Mouse (Mus musculus): Measurements from ENCODE around the gene Micall1. TPM values are rescaled to one million over a fixed set of nuclear protein-coding genes. Genes with fewer than 3 reads are reported as not detected.
A peak's percentile ranks its signal among the peaks of the same experiment; 100 is the strongest.

Gene Micall1
- polyA plus RNA-seq, 1 experiment, result 23.8 TPM

DNA sequence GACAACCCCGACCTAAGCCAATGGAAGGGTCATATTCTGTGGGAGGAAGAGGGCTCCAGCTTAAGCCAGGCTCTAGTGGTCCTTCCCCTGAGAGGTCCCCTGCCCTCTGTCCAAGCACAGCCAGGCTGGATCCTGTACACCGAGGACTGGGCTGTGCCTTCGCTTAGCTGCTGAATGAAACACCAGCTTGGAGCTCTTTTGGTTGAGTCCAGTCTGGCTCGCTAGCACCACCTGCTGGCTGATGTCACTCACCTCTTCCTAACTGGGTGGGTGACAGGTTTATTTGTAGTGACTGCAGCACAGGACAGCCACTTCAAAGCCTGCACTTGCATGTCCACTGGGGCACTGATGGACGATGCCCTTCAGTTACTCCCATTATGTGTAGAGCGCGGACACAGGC, 39.8 kb downstream of the Micall1 start:
- H3K36me3 ChIP-seq (ENCODE audit: control insufficient read depth, insufficient read depth, low read length), result peaks cover 50% of the 10 kb centered on the region
- no peak overlapping the region for H3K27ac ChIP-seq (ENCODE audit: insufficient read depth, low read depth, low read length)
- H3K27me3 ChIP-seq (ENCODE audit: control insufficient read depth, insufficient read depth, low read length), result no peaks in the 10 kb centered on the region
- TF ChIP-seq POLR2A (IDR thresholded peaks at IDR 0.05; ENCODE audit: low read depth, low read length), result no peak
- TF ChIP-seq CTCF (IDR thresholded peaks at IDR 0.05; ENCODE audit: extremely low read depth, insufficient read length, insufficient replicate concordance, low read depth, low read length), result peak; percentile 89; the same call in 1 of the 2 replicates
- 50% methylated on average over 7 of the region's 7 CpGs for WGBS
- no peak overlapping the region for H3K4me3 ChIP-seq (ENCODE audit: low read depth, low read length)
- no peaks in the 10 kb centered on the region for H3K4me1 ChIP-seq (ENCODE audit: control insufficient read depth, insufficient read depth, insufficient read length, low read length)

DNA sequence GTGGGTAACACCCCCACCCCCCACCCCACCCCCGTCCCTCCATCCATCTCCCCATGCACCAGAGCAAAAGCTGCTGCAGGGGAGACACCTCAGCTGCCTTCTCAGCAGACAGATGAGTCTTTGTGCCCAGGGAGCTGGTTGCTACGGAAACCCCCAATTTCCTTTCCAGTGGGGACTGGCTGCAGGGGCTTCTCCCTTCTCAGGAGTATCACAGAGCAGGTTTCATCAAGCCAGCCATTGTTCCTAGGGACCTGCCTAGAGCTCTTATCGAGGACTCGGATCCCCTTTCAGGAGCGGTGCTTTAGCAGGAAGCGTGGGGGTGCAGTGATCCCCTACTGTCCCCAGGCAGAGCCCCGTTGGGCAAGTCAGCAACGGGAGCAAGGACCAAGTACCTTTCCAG, 43.2 kb downstream of the Micall1 start:
- TF ChIP-seq CTCF (IDR thresholded peaks at IDR 0.05; ENCODE audit: extremely low read depth, insufficient read length, insufficient replicate concordance, low read depth, low read length), result no peak
- TF ChIP-seq POLR2A (IDR thresholded peaks at IDR 0.05; ENCODE audit: low read depth, low read length), result no peak
- Histone ChIP-seq H3K36me3 (ENCODE audit: control insufficient read depth, insufficient read depth, low read length) (peaks cover 33% of the 10 kb centered on the region), H3K4me3 (ENCODE audit: low read depth, low read length) (no peak overlapping the region), H3K27me3 (ENCODE audit: control insufficient read depth, insufficient read depth, low read length) (no peaks in the 10 kb centered on the region), H3K4me1 (ENCODE audit: control insufficient read depth, insufficient read depth, insufficient read length, low read length) (no peaks in the 10 kb centered on the region), H3K27ac (ENCODE audit: insufficient read depth, low read depth, low read length) (no peak overlapping the region)
- 89% methylated on average over 8 of the region's 8 CpGs for WGBS

DNA sequence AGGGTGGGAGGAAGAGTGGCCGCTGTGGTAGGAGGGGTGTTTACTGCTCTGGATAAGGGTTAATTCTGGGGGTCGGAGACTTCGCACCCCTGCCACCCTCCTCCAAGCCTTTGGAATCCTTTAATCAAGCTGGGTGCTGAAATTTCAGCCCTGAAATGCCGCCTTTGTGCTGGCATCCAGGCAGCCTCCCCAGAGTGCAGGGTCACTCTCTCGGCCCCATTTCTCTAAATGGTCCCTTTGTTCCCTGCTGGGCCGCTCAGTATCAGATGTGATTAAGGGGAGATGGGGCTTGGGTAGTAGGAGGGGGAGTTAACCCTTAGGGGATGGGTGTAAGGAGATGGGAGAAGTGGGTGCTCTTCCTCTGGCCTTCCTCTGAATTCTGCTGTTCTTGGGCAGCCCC, 44.0 kb downstream of the Micall1 start:
- WGBS, result 74% methylated on average over 6 of the region's 6 CpGs
- Histone ChIP-seq H3K27me3 (ENCODE audit: control insufficient read depth, insufficient read depth, low read length) (no peaks in the 10 kb centered on the region), H3K4me3 (ENCODE audit: low read depth, low read length) (no peak overlapping the region), H3K4me1 (ENCODE audit: control insufficient read depth, insufficient read depth, insufficient read length, low read length) (no peaks in the 10 kb centered on the region), H3K36me3 (ENCODE audit: control insufficient read depth, insufficient read depth, low read length) (peaks cover 25% of the 10 kb centered on the region), H3K27ac (ENCODE audit: insufficient read depth, low read depth, low read length) (no peak overlapping the region)
- TF ChIP-seq POLR2A (IDR thresholded peaks at IDR 0.05; ENCODE audit: low read depth, low read length) (no peak), CTCF (IDR thresholded peaks at IDR 0.05; ENCODE audit: extremely low read depth, insufficient read length, insufficient replicate concordance, low read depth, low read length) (no peak)

DNA sequence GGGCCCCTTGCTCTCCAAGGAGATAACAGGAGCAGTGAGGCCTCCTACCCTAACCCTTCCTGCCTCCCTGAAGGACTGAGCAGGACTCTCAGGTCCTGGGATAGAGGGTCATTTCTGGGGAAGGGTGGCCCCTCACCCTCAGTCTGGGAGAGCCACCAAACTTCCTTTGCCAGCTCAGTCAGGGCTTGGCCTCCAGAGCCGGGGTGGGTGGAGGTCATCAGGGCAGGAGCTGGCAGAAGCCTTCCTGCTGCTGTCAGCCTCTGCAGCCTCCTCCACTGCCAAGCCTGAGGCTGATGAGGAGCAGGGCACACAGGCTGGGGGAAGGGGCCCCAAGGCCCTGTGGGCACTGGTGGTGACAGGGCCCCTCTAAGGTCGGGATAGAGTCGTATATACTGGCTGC, 46.9 kb downstream of the Micall1 start:
- no peak overlapping the region for H3K27ac ChIP-seq (ENCODE audit: insufficient read depth, low read depth, low read length)
- no peak overlapping the region for H3K4me3 ChIP-seq (ENCODE audit: low read depth, low read length)
- H3K36me3 ChIP-seq (ENCODE audit: control insufficient read depth, insufficient read depth, low read length), result peaks cover 18% of the 10 kb centered on the region
- no peak for TF ChIP-seq POLR2A (IDR thresholded peaks at IDR 0.05; ENCODE audit: low read depth, low read length)
- TF ChIP-seq CTCF (IDR thresholded peaks at IDR 0.05; ENCODE audit: extremely low read depth, insufficient read length, insufficient replicate concordance, low read depth, low read length), result no peak
- 12% methylated on average over 3 of the region's 3 CpGs for WGBS
- H3K4me1 ChIP-seq (ENCODE audit: control insufficient read depth, insufficient read depth, insufficient read length, low read length), result no peaks in the 10 kb centered on the region
- H3K27me3 ChIP-seq (ENCODE audit: control insufficient read depth, insufficient read depth, low read length), result 0 out of 2 replicates have a peak, but pooled peaks cover 1% of the 10 kb centered on the region

DNA sequence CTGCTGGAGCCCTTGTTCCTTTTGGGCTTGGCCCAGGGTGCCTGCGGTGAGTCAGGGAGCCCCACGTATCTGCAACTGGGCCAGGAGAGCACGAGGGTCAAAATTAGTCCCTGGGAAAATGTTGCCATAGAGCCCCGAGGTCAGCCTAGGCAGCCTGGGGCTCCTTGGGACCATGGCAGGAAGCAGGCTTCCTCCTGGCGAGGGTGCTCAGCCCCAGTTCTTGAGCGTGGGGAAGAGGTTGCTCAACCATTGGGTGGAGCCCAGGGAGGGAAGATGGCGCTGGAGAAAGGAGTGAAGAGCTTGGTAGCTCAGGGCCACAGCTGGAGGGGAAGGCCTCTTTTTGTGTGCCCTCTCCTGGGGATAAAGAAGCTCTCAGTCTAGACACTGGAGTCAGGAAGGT, 53.6 kb downstream of the Micall1 start:
- Histone ChIP-seq H3K27me3 (ENCODE audit: control insufficient read depth, insufficient read depth, low read length) (peaks cover 32% of the 10 kb centered on the region), H3K4me1 (ENCODE audit: control insufficient read depth, insufficient read depth, insufficient read length, low read length) (no peaks in the 10 kb centered on the region; the same call in 1 of the 2 replicates), H3K36me3 (ENCODE audit: control insufficient read depth, insufficient read depth, low read length) (no peaks in the 10 kb centered on the region), H3K27ac (ENCODE audit: insufficient read depth, low read depth, low read length) (no peak overlapping the region), H3K4me3 (ENCODE audit: low read depth, low read length) (no peak overlapping the region)
- 48% methylated on average over 7 of the region's 7 CpGs for WGBS
- TF ChIP-seq CTCF (IDR thresholded peaks at IDR 0.05; ENCODE audit: extremely low read depth, insufficient read length, insufficient replicate concordance, low read depth, low read length), result no peak
- no peak for TF ChIP-seq POLR2A (IDR thresholded peaks at IDR 0.05; ENCODE audit: low read depth, low read length)

DNA sequence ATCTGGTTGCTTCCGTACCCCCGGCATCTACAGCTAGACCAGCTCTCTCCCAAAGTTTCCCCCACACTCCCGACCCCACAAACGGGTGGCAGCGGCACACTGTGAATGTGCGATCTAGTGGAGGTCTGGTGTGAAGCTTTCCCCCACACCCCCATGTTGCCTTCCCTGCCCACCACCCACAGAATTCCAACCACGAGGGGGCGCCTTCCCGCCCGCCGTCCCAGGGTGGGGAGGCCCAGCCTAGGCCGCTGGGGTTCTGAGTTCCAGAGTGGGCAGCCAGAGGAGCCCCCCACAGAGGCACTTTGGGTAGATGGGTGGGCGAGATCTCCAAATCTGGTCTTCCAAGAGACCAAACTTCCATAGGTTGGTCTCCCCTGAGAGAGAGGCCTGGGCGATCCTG, 54.1 kb downstream of the Micall1 start:
- Histone ChIP-seq H3K36me3 (ENCODE audit: control insufficient read depth, insufficient read depth, low read length) (no peaks in the 10 kb centered on the region), H3K4me1 (ENCODE audit: control insufficient read depth, insufficient read depth, insufficient read length, low read length) (no peaks in the 10 kb centered on the region; the same call in 1 of the 2 replicates), H3K27me3 (ENCODE audit: control insufficient read depth, insufficient read depth, low read length) (peaks cover 32% of the 10 kb centered on the region), H3K4me3 (ENCODE audit: low read depth, low read length) (no peak overlapping the region), H3K27ac (ENCODE audit: insufficient read depth, low read depth, low read length) (no peak overlapping the region)
- WGBS, result 48% methylated on average over 14 of the region's 14 CpGs
- TF ChIP-seq CTCF (IDR thresholded peaks at IDR 0.05; ENCODE audit: extremely low read depth, insufficient read length, insufficient replicate concordance, low read depth, low read length) (0 out of 2 replicates have a peak, but pooled peaks have one; percentile 11), POLR2A (IDR thresholded peaks at IDR 0.05; ENCODE audit: low read depth, low read length) (no peak)

DNA sequence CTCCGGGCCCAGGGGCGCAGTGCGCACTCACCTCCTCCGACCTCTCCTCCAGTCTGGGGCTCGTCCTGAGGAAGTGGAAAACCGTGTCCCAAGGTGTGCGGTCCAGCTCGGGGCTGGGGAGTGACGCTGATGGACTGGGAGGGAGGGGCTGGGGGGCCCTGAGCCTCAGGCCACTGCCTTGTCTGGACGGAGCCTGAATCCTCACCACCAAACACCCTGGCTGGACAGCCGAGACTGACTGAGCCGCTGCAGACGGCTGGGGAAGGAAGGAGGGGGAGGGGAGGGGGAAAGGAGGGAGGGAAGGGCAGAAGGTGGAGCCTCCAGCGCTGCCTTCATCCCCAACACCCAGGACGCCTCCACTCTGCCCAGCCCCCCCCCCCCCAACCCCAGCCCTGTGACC, 55.6 kb downstream of the Micall1 start:
- Histone ChIP-seq H3K27ac (ENCODE audit: insufficient read depth, low read depth, low read length) (no peak overlapping the region), H3K4me3 (ENCODE audit: low read depth, low read length) (no peak overlapping the region), H3K27me3 (ENCODE audit: control insufficient read depth, insufficient read depth, low read length) (peaks cover 32% of the 10 kb centered on the region), H3K36me3 (ENCODE audit: control insufficient read depth, insufficient read depth, low read length) (no peaks in the 10 kb centered on the region), H3K4me1 (ENCODE audit: control insufficient read depth, insufficient read depth, insufficient read length, low read length) (peaks cover 1% of the 10 kb centered on the region)
- TF ChIP-seq CTCF (IDR thresholded peaks at IDR 0.05; ENCODE audit: extremely low read depth, insufficient read length, insufficient replicate concordance, low read depth, low read length), result no peak
- no peak for TF ChIP-seq POLR2A (IDR thresholded peaks at IDR 0.05; ENCODE audit: low read depth, low read length)
- WGBS, result 11% methylated on average over 14 of the region's 15 CpGs

Measured in small intestine, adult 2 months (tissue).